Mouse (Mus musculus) hindbrain, embryonic 13.5 days (tissue): ENCODE measurements around the gene Gosr2. TPM values are rescaled to one million over a fixed set of nuclear protein-coding genes. Genes with fewer than 3 reads are reported as not detected.

Experiments
- ATAC-seq: fragments of 200-750 bp; cut with Nextera tagmentation; 2 replicates; pipeline ENCODE4 v1.8.0; 2017; ENCODE audit warnings: moderate TSS enrichment; ENCODE audit not compliant: low FRiP score
- H3K27ac ChIP-seq: fragments of 300-500 bp; sonication (generic); 2 replicates; pipeline ENCODE4 v1.5.1; 2015; ENCODE audit warnings: inconsistent platforms, mild to moderate bottlenecking, moderate library complexity
- H3K27me3 ChIP-seq: fragments of 300-500 bp; sonication (generic); 2 replicates; pipeline ENCODE4 v1.6.1; 2015; ENCODE audit warnings: mild to moderate bottlenecking, inconsistent platforms
- H3K36me3 ChIP-seq: fragments of 300-500 bp; sonication (generic); 2 replicates; pipeline ENCODE4 v1.6.1; 2015; ENCODE audit warnings: mild to moderate bottlenecking, inconsistent platforms
- H3K4me1 ChIP-seq: fragments of 300-500 bp; sonication (generic); replicated peaks from 2 replicates; pipeline ENCODE4 v1.6.1; 2015; ENCODE audit warnings: inconsistent platforms
- H3K4me2 ChIP-seq: fragments of 300-500 bp; sonication (generic); 2 replicates; pipeline ENCODE4 v1.6.1; 2015; ENCODE audit warnings: inconsistent platforms, mild to moderate bottlenecking, moderate library complexity
- H3K4me3 ChIP-seq: fragments of 300-500 bp; sonication (generic); 2 replicates; pipeline ENCODE4 v1.5.1; 2015; ENCODE audit warnings: mild to moderate bottlenecking, inconsistent platforms
- H3K9ac ChIP-seq: fragments of 300-500 bp; sonication (generic); 2 replicates; pipeline ENCODE4 v1.6.1; 2015; ENCODE audit warnings: mild to moderate bottlenecking, inconsistent platforms
- H3K9me3 ChIP-seq: fragments of 300-500 bp; sonication (generic); 2 replicates; pipeline ENCODE4 v1.6.1; 2016; ENCODE audit warnings: inconsistent platforms
- WGBS: fragments of 180-500 bp; shearing (Covaris S2); methylation state at CpG from one replicate; pipeline ENCODE4 v1.1.7; 2015; 5-methylcytosine and 5-hydroxymethylcytosine counted together
- polyA plus RNA-seq: library from polyadenylated mRNA; unstranded; fragments of >200 nt; fragmentation: Nextera tagmentation; extraction: Ambion mirVana; gene quantifications from 2 replicates; pipeline ENCODE4 v1.2.1, GENCODE M21; 2015

The Gosr2 gene
- polyA plus RNA-seq, 1 experiment from 2014 or later, result 90.7 TPM

DNA sequence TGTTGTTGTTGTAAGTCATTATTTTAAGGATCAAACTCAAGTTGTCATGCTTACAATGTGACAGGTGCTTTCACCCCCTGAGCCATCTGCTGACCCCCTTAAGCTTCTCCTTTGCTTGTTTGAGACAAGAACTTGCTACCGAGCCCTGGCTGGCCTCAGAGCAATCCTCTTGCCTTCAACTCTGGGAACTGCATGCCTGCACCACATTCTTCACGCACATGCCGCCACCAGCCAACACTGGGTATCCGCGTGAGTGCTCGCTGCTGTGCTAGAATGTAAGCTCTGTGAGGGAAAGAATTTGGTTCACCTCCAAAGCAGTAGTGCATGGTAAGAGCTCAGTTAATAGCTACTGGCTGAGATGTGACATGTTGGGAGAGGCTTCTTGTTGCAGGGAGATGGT, 61.4 kb downstream of the Gosr2 start:
- H3K9ac ChIP-seq, result no peak overlapping the region
- 85% methylated on average over 6 of the region's 6 CpGs for WGBS

GRCm38 (mm10) chr11:103635481-103635880, 62.2 kb downstream of the Gosr2 start:
- Histone ChIP-seq H3K27ac (no peak overlapping the region), H3K4me3 (no peak overlapping the region), H3K4me2 (no peak overlapping the region), H3K27me3 (peaks cover 24% of the 10 kb centered on the region), H3K9me3 (no peaks in the 10 kb centered on the region), H3K9ac (no peak overlapping the region), H3K4me1 (0 out of 2 replicates have a peak, but pooled peaks cover 5% of the 10 kb centered on the region), H3K36me3 (no peaks in the 10 kb centered on the region)
- WGBS, result 75% methylated on average over 3 of the region's 3 CpGs
- no peak for ATAC-seq

More for the DNA sequence above, 61.4 kb downstream of the Gosr2 start:
- Histone ChIP-seq H3K4me1 (0 out of 2 replicates have a peak, but pooled peaks cover 5% of the 10 kb centered on the region), H3K27me3 (peaks cover 30% of the 10 kb centered on the region), H3K9me3 (no peaks in the 10 kb centered on the region), H3K4me3 (no peak overlapping the region), H3K27ac (no peak overlapping the region), H3K36me3 (no peaks in the 10 kb centered on the region), H3K4me2 (no peak overlapping the region)
- no peak for ATAC-seq

DNA sequence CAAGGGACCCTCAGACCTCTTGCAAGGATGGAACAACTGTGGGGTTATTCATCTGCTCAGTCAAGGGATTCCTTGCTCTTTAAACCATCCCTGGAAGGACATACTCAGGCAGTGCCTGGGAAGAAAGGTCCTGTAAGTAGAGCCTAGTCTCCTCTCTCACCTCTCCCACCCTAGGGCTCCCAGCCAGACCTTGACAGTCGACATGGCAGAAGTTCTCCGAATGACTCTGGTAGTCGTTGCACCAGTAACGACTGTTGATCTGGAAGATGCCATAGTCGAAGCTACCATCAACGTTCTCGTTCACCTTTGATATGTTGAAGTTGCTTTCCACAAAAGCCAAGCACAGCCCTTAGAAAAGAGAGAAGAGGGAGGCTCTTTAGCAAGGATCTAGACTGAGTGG, 62.9 kb downstream of the Gosr2 start:
- ATAC-seq, result no peak
- WGBS, result 88% methylated on average over 7 of the region's 7 CpGs
- H3K4me2 ChIP-seq, result no peak overlapping the region

DNA sequence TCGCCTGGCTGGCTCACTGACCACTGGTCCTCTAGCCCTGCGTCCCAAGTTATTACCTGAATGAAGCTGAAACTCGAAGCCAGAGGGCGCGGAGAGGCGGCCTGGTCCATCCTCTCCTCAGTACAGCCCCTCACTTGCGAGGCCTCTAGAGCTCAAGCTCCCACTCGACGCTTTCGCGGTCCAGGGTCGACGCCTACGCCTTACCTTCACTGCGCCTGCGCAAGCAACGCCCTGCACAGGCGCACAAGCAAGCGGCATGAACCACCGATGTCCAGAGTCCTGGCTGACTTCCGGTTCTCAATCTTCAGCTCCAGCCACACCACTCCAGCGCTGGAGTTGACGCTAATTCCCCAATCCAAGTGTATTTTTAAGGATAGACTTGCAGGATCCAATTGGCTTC, 70.2 kb downstream of the Gosr2 start:
- H3K4me1 ChIP-seq, result no peaks in the 10 kb centered on the region
- H3K9me3 ChIP-seq, result no peaks in the 10 kb centered on the region
- no peak overlapping the region for H3K27ac ChIP-seq
- H3K4me3 ChIP-seq, result no peak overlapping the region
- no peaks in the 10 kb centered on the region for H3K36me3 ChIP-seq
- no peak overlapping the region for H3K4me2 ChIP-seq
- 85% methylated on average over 23 of the region's 23 CpGs for WGBS
- no peaks in the 10 kb centered on the region for H3K27me3 ChIP-seq
- no peak overlapping the region for H3K9ac ChIP-seq
- no peak for ATAC-seq

More for the DNA sequence above, 62.9 kb downstream of the Gosr2 start:
- H3K4me3 ChIP-seq, result no peak overlapping the region
- H3K27me3 ChIP-seq, result peaks cover 18% of the 10 kb centered on the region
- H3K4me1 ChIP-seq, result 0 out of 2 replicates have a peak, but pooled peaks cover 4% of the 10 kb centered on the region
- no peak overlapping the region for H3K9ac ChIP-seq
- no peak overlapping the region for H3K27ac ChIP-seq
- H3K9me3 ChIP-seq, result no peaks in the 10 kb centered on the region
- H3K36me3 ChIP-seq, result no peaks in the 10 kb centered on the region

Other genes with a start within 250 kb of the Gosr2 start
- not detected in 2 replicates for gene Lrrc37a, start 193.3 kb downstream of the Gosr2 start, polyA plus RNA-seq
- not detected in 2 replicates for gene Gm884, start 76.8 kb downstream of the Gosr2 start, polyA plus RNA-seq
- not detected in 2 replicates for gene Lyzl6, start 59.0 kb downstream of the Gosr2 start, polyA plus RNA-seq
- gene Rprml, start 48.3 kb downstream of the Gosr2 start, polyA plus RNA-seq, result 0.26 TPM in 1 of 2 replicates, not detected in the other
- 0.13 and 0.21 TPM in 2 replicates for gene Wnt9b, start 51.9 kb upstream of the Gosr2 start, polyA plus RNA-seq
- gene Wnt3, start 76.3 kb upstream of the Gosr2 start, polyA plus RNA-seq, result 7.9 and 9.8 TPM in 2 replicates